In genomic region chr16:48028626-48029025, GRCm38 (mm10) we compare ENCODE assay signal across 15 mouse cellular contexts.
"Had no signal": no experiment of that assay in that cellular context is flagged by ENCODE, and none has a peak within 500 bp of the region (broad histone marks: within the 10 kb centered on the region; RNA-seq: fewer than 3 reads in every experiment).

No protein-coding gene starts in this region.

- ATAC-seq: forebrain, embryonic 13.5 days; forebrain, embryonic 14.5 days; forebrain, embryonic 15.5 days; forebrain, embryonic 16.5 days; forebrain, postnatal 0 days had no signal

- DNase-seq: cerebellum, adult 9-11 months; embryo, embryonic 11 days; forebrain, postnatal 0 days; gastrocnemius, adult 2 months; gastrocnemius, postnatal 10 days; gastrocnemius, postnatal 14 days; gastrocnemius, postnatal 25 days; gastrocnemius, postnatal 36 days; heart, adult 11 months; heart, adult 18-20 months; heart, adult 2 months had no signal
